Comparison of ENCODE assay signal across 25 mouse cellular contexts in genomic region chr13:17190180-17190762, GRCm38 (mm10).
DNase-seq lines count a peak whose midpoint lies in the region; ATAC-seq and TF ChIP-seq lines count a peak whose summit lies in the region.
"Had no signal": no experiment of that assay in that cellular context is flagged by ENCODE, and none has a peak within 500 bp of the region (broad histone marks: within the 10 kb centered on the region; RNA-seq: fewer than 3 reads in every experiment).

No protein-coding gene starts in this region.

- no peaks in the 10 kb centered on the region for H3K4me1 ChIP-seq in forebrain, embryonic 14.5 days (ENCODE audit: control insufficient read depth, insufficient read depth, low read length)
- H3K4me1 ChIP-seq in forebrain, embryonic 13.5 days = no peaks in the 10 kb centered on the region
- peaks cover 5% of the 10 kb centered on the region; the same call in 1 of the 2 replicates for H3K4me1 ChIP-seq in lung, embryonic 16.5 days (replicated peaks; ENCODE audit: control insufficient read depth, insufficient read depth, low read length)
- H3K4me1 ChIP-seq: hindbrain, embryonic 15.5 days; midbrain, embryonic 13.5 days had no signal

- no peak overlapping the region for H3K4me2 ChIP-seq in forebrain, embryonic 14.5 days (ENCODE audit: low read length)
- no peak overlapping the region for H3K4me2 ChIP-seq in forebrain, embryonic 13.5 days
- H3K4me2 ChIP-seq in lung, embryonic 16.5 days (ENCODE audit: low read depth, low read length) = no peak overlapping the region
- H3K4me2 ChIP-seq: heart, embryonic 11.5 days; hindbrain, embryonic 15.5 days; kidney, embryonic 15.5 days; midbrain, embryonic 13.5 days had no signal

- 39% methylated on average over 3 of the region's 3 CpGs for WGBS in forebrain, embryonic 14.5 days
- 50% methylated on average over 3 of the region's 3 CpGs for WGBS in forebrain, embryonic 13.5 days
- 41% methylated on average over 3 of the region's 3 CpGs for WGBS in lung, embryonic 16.5 days

- TF ChIP-seq POLR2A in brain, embryonic 14.5 days (IDR thresholded peaks at IDR 0.05; ENCODE audit: borderline replicate concordance, extremely low read depth, insufficient read depth, insufficient read length, poor library complexity, severe bottlenecking) = no peak

- no peaks in the 10 kb centered on the region for H3K9me3 ChIP-seq in forebrain, embryonic 14.5 days (replicated peaks; ENCODE audit: control insufficient read depth, low read length)
- no peaks in the 10 kb centered on the region for H3K9me3 ChIP-seq in forebrain, embryonic 13.5 days (replicated peaks)
- H3K9me3 ChIP-seq in lung, embryonic 16.5 days (ENCODE audit: control insufficient read depth, low read length) = no peaks in the 10 kb centered on the region
- H3K9me3 ChIP-seq: G1E; hindbrain, embryonic 15.5 days; kidney, embryonic 15.5 days; midbrain, embryonic 13.5 days had no signal

- ATAC-seq in forebrain, embryonic 14.5 days = no peak
- no peak for ATAC-seq in forebrain, embryonic 13.5 days
- ATAC-seq in lung, embryonic 16.5 days (ENCODE audit: low read depth) = peak; percentile 66
- no peak for ATAC-seq in megakaryocyte-erythroid progenitor cell, adult 5-6 weeks (replicated peaks; ENCODE audit: low FRiP score, low TSS enrichment, poor library complexity, severe bottlenecking)
- ATAC-seq: forebrain, embryonic 16.5 days; midbrain, embryonic 13.5 days had no signal

- H3K36me3 ChIP-seq in forebrain, embryonic 14.5 days (ENCODE audit: control insufficient read depth, insufficient read depth, low read length) = no peaks in the 10 kb centered on the region
- H3K36me3 ChIP-seq in forebrain, embryonic 13.5 days (ENCODE audit: poor library complexity, severe bottlenecking) = no peaks in the 10 kb centered on the region
- no peaks in the 10 kb centered on the region for H3K36me3 ChIP-seq in lung, embryonic 16.5 days (ENCODE audit: control insufficient read depth, insufficient read depth, low read length)
- H3K36me3 ChIP-seq: G1E; hindbrain, embryonic 15.5 days; kidney, embryonic 15.5 days; midbrain, embryonic 13.5 days had no signal

- H3K27ac ChIP-seq in forebrain, embryonic 14.5 days (ENCODE audit: low read depth, low read length) = no peak overlapping the region
- no peak overlapping the region for H3K27ac ChIP-seq in forebrain, embryonic 13.5 days
- no peak overlapping the region for H3K27ac ChIP-seq in lung, embryonic 16.5 days (ENCODE audit: low read length)
- H3K27ac ChIP-seq: gastrocnemius, adult 2 months; hindbrain, embryonic 15.5 days; kidney, embryonic 15.5 days; midbrain, embryonic 13.5 days had no signal

- no peaks in the 10 kb centered on the region for H3K27me3 ChIP-seq in forebrain, embryonic 14.5 days (replicated peaks; ENCODE audit: control insufficient read depth, insufficient read depth, low read length)
- H3K27me3 ChIP-seq in forebrain, embryonic 13.5 days = no peaks in the 10 kb centered on the region
- H3K27me3 ChIP-seq in lung, embryonic 16.5 days (ENCODE audit: control insufficient read depth, insufficient read depth, low read depth, low read length) = no peaks in the 10 kb centered on the region
- H3K27me3 ChIP-seq: hindbrain, embryonic 15.5 days; kidney, embryonic 15.5 days; midbrain, embryonic 13.5 days had no signal

- TF ChIP-seq CTCF in brain, embryonic 14.5 days (IDR thresholded peaks at IDR 0.05; ENCODE audit: borderline replicate concordance, extremely low read depth, insufficient read depth, insufficient read length) = no peak

- no peak overlapping the region for H3K9ac ChIP-seq in forebrain, embryonic 14.5 days (ENCODE audit: low read length)
- H3K9ac ChIP-seq in forebrain, embryonic 13.5 days = no peak overlapping the region
- H3K9ac ChIP-seq in lung, embryonic 16.5 days (ENCODE audit: low read length) = no peak overlapping the region
- H3K9ac ChIP-seq: hindbrain, embryonic 15.5 days; kidney, embryonic 15.5 days; midbrain, embryonic 13.5 days had no signal

- DNase-seq in forebrain, embryonic 14.5 days (ENCODE audit: low spot score) = peak; percentile 37
- no peak for DNase-seq in lung, postnatal 10 days
- peak; percentile 50 for DNase-seq in brain, embryonic 14.5 days (ENCODE audit: low read depth)
- peak; percentile 33 for DNase-seq in telencephalon, adult 2 months (ENCODE audit: low read depth, low spot score)
- DNase-seq: adrenal gland, adult 8-10 months; cerebellum, adult 11-12 months; cerebellum, postnatal 10 days; gastrocnemius, adult 2 months; gastrocnemius, postnatal 36 days; heart, adult 18-20 months; heart, postnatal 4 days; kidney, adult 18-20 months; kidney, postnatal 25 days; right cerebral cortex, postnatal 25 days; thymus, adult 18-20 months; thymus, postnatal 25 days had no signal

- no peak overlapping the region for H3K4me3 ChIP-seq in forebrain, embryonic 14.5 days (ENCODE audit: low read depth, low read length)
- H3K4me3 ChIP-seq in forebrain, embryonic 13.5 days = no peak overlapping the region
- no peak overlapping the region for H3K4me3 ChIP-seq in lung, embryonic 16.5 days (ENCODE audit: low read length)
- H3K4me3 ChIP-seq: gastrocnemius, adult 2 months; hindbrain, embryonic 15.5 days; kidney, embryonic 15.5 days; midbrain, embryonic 13.5 days had no signal
